In genomic region chr14:106267679-106268561, GRCm38 (mm10) we compare ENCODE assay signal across 25 mouse cellular contexts.
A peak's percentile ranks its signal among the peaks of the same experiment; 100 is the strongest.
DNase-seq lines count a peak whose midpoint lies in the region; ATAC-seq and TF ChIP-seq lines count a peak whose summit lies in the region.
"Had no signal": no experiment of that assay in that cellular context is flagged by ENCODE, and none has a peak within 500 bp of the region (broad histone marks: within the 10 kb centered on the region; RNA-seq: fewer than 3 reads in every experiment).

No protein-coding gene starts in this region.

- no peak overlapping the region for H3K27ac ChIP-seq in midbrain, postnatal 0 days (ENCODE audit: low read depth, low read length)
- H3K27ac ChIP-seq in midbrain, embryonic 15.5 days = no peak overlapping the region
- H3K27ac ChIP-seq in lung, postnatal 0 days (ENCODE audit: low read length) = no peak overlapping the region
- H3K27ac ChIP-seq: forebrain, embryonic 10.5 days; heart, adult 2 months; heart, embryonic 13.5 days; hindbrain, postnatal 0 days; kidney, embryonic 15.5 days; liver, embryonic 13.5 days; lung, embryonic 15.5 days had no signal

- no peaks in the 10 kb centered on the region for H3K36me3 ChIP-seq in midbrain, postnatal 0 days (ENCODE audit: insufficient read depth, low read length)
- H3K36me3 ChIP-seq in midbrain, embryonic 15.5 days (replicated peaks) = no peaks in the 10 kb centered on the region
- H3K36me3 ChIP-seq in lung, postnatal 0 days (ENCODE audit: insufficient read depth, low read length) = no peaks in the 10 kb centered on the region
- H3K36me3 ChIP-seq: forebrain, embryonic 10.5 days; heart, embryonic 13.5 days; kidney, embryonic 15.5 days; liver, embryonic 13.5 days; lung, embryonic 15.5 days had no signal

- H3K4me2 ChIP-seq in midbrain, postnatal 0 days (ENCODE audit: low read depth, low read length, poor library complexity, severe bottlenecking) = no peak overlapping the region
- H3K4me2 ChIP-seq in midbrain, embryonic 15.5 days = no peak overlapping the region
- no peak overlapping the region for H3K4me2 ChIP-seq in lung, postnatal 0 days (replicated peaks; ENCODE audit: low read depth, low read length)
- H3K4me2 ChIP-seq: heart, embryonic 13.5 days; kidney, embryonic 15.5 days; liver, embryonic 13.5 days; lung, embryonic 15.5 days had no signal

- H3K9ac ChIP-seq in midbrain, postnatal 0 days (replicated peaks; ENCODE audit: low read length, poor library complexity, severe bottlenecking) = no peak overlapping the region
- H3K9ac ChIP-seq in midbrain, embryonic 15.5 days = no peak overlapping the region
- H3K9ac ChIP-seq in lung, postnatal 0 days (replicated peaks; ENCODE audit: low read depth) = no peak overlapping the region
- H3K9ac ChIP-seq: heart, embryonic 13.5 days; kidney, embryonic 15.5 days; liver, embryonic 13.5 days; lung, embryonic 15.5 days had no signal

- peak; percentile 66 for DNase-seq in adrenal gland, postnatal 14 days
- DNase-seq in adrenal gland, adult 18-20 months (ENCODE audit: low spot score in 2 of 2) = no peak
- peak; percentile 11 for DNase-seq in midbrain, postnatal 0 days (ENCODE audit: low spot score)
- peak; percentile 95 for DNase-seq in gonadal fat pad, adult 2 months (ENCODE audit: low read depth)
- no peak for DNase-seq in lung, postnatal 0 days (ENCODE audit: low spot score)
- DNase-seq in cerebellum, adult 11 months = no peak
- DNase-seq in thymus, postnatal 25 days = no peak
- DNase-seq: cerebellum, adult 11-12 months; cerebellum, postnatal 36 days; embryo, embryonic 11 days; heart, adult 2 months; heart, postnatal 14 days; kidney, postnatal 4 days; liver, embryonic 13.5 days; lung, postnatal 4 days; thymus, postnatal 36 days had no signal

- H3K4me1 ChIP-seq in midbrain, postnatal 0 days (ENCODE audit: insufficient read depth, low read length) = no peaks in the 10 kb centered on the region
- no peaks in the 10 kb centered on the region for H3K4me1 ChIP-seq in midbrain, embryonic 15.5 days
- H3K4me1 ChIP-seq in lung, postnatal 0 days (ENCODE audit: insufficient read depth, low read depth, low read length) = no peaks in the 10 kb centered on the region
- H3K4me1 ChIP-seq: forebrain, embryonic 10.5 days; heart, embryonic 13.5 days; kidney, embryonic 15.5 days; liver, embryonic 13.5 days; lung, embryonic 15.5 days had no signal

- H3K9me3 ChIP-seq in midbrain, postnatal 0 days (ENCODE audit: low read length) = no peaks in the 10 kb centered on the region
- H3K9me3 ChIP-seq in midbrain, embryonic 15.5 days = no peaks in the 10 kb centered on the region
- H3K9me3 ChIP-seq in lung, postnatal 0 days (ENCODE audit: low read length) = no peaks in the 10 kb centered on the region
- H3K9me3 ChIP-seq: forebrain, embryonic 10.5 days; heart, embryonic 13.5 days; kidney, embryonic 15.5 days; liver, embryonic 13.5 days; lung, embryonic 15.5 days had no signal

- no peak for TF ChIP-seq EP300 in lung, postnatal 0 days (IDR thresholded peaks at IDR 0.05)

- TF ChIP-seq CTCF in midbrain, postnatal 0 days (IDR thresholded peaks at IDR 0.05) = no peak
- TF ChIP-seq CTCF in lung, postnatal 0 days (IDR thresholded peaks at IDR 0.05) = no peak

- no peaks in the 10 kb centered on the region for H3K27me3 ChIP-seq in midbrain, postnatal 0 days (ENCODE audit: insufficient read depth, low read length)
- no peaks in the 10 kb centered on the region for H3K27me3 ChIP-seq in midbrain, embryonic 15.5 days (replicated peaks)
- H3K27me3 ChIP-seq in lung, postnatal 0 days (replicated peaks; ENCODE audit: insufficient read depth, low read length) = no peaks in the 10 kb centered on the region
- H3K27me3 ChIP-seq: heart, embryonic 13.5 days; kidney, embryonic 15.5 days; liver, embryonic 13.5 days; lung, embryonic 15.5 days had no signal

- no peak overlapping the region for H3K4me3 ChIP-seq in midbrain, postnatal 0 days (ENCODE audit: low read depth, low read length)
- H3K4me3 ChIP-seq in midbrain, embryonic 15.5 days = no peak overlapping the region
- H3K4me3 ChIP-seq in lung, postnatal 0 days (ENCODE audit: low read depth, low read length) = no peak overlapping the region
- H3K4me3 ChIP-seq: forebrain, embryonic 10.5 days; heart, adult 2 months; heart, embryonic 13.5 days; kidney, embryonic 15.5 days; liver, embryonic 13.5 days; lung, embryonic 15.5 days had no signal

- no peak for ATAC-seq in midbrain, postnatal 0 days (ENCODE audit: low FRiP score)
- ATAC-seq in midbrain, embryonic 15.5 days (replicated peaks) = no peak
- ATAC-seq in lung, postnatal 0 days = no peak
- ATAC-seq: CD4-positive, CD25-positive, alpha-beta regulatory T cell, adult 4 months; hindbrain, postnatal 0 days; intestine, embryonic 16.5 days; midbrain, embryonic 16.5 days had no signal

- 84% methylated on average over 12 of the region's 12 CpGs for WGBS in midbrain, postnatal 0 days
- 87% methylated on average over 12 of the region's 12 CpGs for WGBS in midbrain, embryonic 15.5 days
- 68% methylated on average over 12 of the region's 12 CpGs for WGBS in lung, postnatal 0 days

Comparison
In these comparisons a context has a peak if more than half of its experiments do, and no peak if none do; other contexts are left out.
1. DNase-seq: peak in adrenal gland, postnatal 14 days (single experiment), midbrain, postnatal 0 days (single experiment) and gonadal fat pad, adult 2 months (single experiment); none in adrenal gland, adult 18-20 months (0 of 2), lung, postnatal 0 days (single experiment), cerebellum, adult 11 months (single experiment) and thymus, postnatal 25 days (single experiment).